Comparison of ENCODE assay signal across 18 mouse cellular contexts in the genomic region with DNA sequence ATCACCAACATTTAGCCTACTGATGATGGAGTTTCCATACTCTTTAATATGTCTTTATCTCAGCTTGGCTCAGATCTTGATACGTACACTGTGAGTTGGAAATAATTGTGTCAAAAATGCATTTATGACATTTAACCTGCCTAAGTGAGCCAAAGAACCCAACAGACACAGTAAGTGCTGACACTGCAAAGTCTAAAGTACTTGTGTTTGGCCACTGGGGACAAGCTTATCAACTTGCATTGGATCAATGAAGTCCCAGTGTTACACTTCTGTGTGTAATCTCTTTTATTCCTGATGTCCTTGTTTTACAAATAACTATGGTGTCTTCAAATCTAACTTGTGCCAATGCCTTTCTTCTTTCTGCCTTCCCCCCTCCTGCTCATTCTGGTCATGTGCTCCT.
"Had no signal": no experiment of that assay in that cellular context is flagged by ENCODE, and none has a peak within 500 bp of the region (broad histone marks: within the 10 kb centered on the region; RNA-seq: fewer than 3 reads in every experiment).

No protein-coding gene starts in this region.

- DNase-seq: lung, adult 18-20 months; lung, postnatal 10 days; lung, postnatal 4 days; midbrain, embryonic 14.5 days; retina, postnatal 1 day; right cerebral cortex, adult 18-20 months; right cerebral cortex, postnatal 25 days; right cerebral cortex, postnatal 4 days; spleen, adult 18-20 months; thymus, adult 18-20 months; thymus, postnatal 14 days; thymus, postnatal 36 days had no signal

- H3K36me3 ChIP-seq: midbrain, embryonic 10.5 days; midbrain, embryonic 12.5 days; neural tube, embryonic 13.5 days; neural tube, embryonic 15.5 days had no signal

- H3K4me2 ChIP-seq: lung, embryonic 14.5 days; midbrain, embryonic 12.5 days; neural tube, embryonic 13.5 days; neural tube, embryonic 15.5 days had no signal

- H3K4me3 ChIP-seq: midbrain, embryonic 10.5 days; midbrain, embryonic 12.5 days; myocyte; neural tube, embryonic 13.5 days; neural tube, embryonic 15.5 days had no signal

- H3K4me1 ChIP-seq: midbrain, embryonic 10.5 days; neural tube, embryonic 13.5 days; neural tube, embryonic 15.5 days had no signal

- H3K27me3 ChIP-seq: midbrain, embryonic 12.5 days; neural tube, embryonic 13.5 days; neural tube, embryonic 15.5 days had no signal

- H3K9me3 ChIP-seq: midbrain, embryonic 10.5 days; midbrain, embryonic 12.5 days; neural tube, embryonic 13.5 days; neural tube, embryonic 15.5 days had no signal

- H3K27ac ChIP-seq: midbrain, embryonic 10.5 days; midbrain, embryonic 12.5 days; neural tube, embryonic 13.5 days; neural tube, embryonic 15.5 days had no signal

- H3K9ac ChIP-seq: lung, embryonic 14.5 days; midbrain, embryonic 12.5 days; neural tube, embryonic 13.5 days; neural tube, embryonic 15.5 days had no signal
